Mouse (Mus musculus) gastrocnemius, postnatal 36 days (tissue): ENCODE measurements around the gene Slc39a8. TPM values are rescaled to one million over a fixed set of nuclear protein-coding genes. Genes with fewer than 3 reads are reported as not detected.

Source experiments
- DNase-seq, 2 experiments: peaks; one replicate each; pipeline ENCODE4 v3.0.0; 2022
- intact Hi-C: fragments of 180-260 bp; cut with DNase I; formaldehyde crosslinking; loops from one replicate; pipeline ENCODE4 v1.15.1; 2025
- total RNA-seq, 2 experiments: library from RNA; stranded (reverse); gene quantifications; 2 replicates each; pipeline ENCODE4 v1.2.3; 2021

Slc39a8 gene
- total RNA-seq, 2 experiments from 2014 or later: 0.76 to 0.99 TPM

- no peak for DNase-seq
- intact Hi-C loops: no loop called here
These were observed 79.8 kb downstream of the Slc39a8 start for GRCm38 (mm10) chr3:135904881-135905280.

- DNase-seq: no peak
- intact Hi-C loops: no loop called here
These were observed 80.7 kb downstream of the Slc39a8 start for GRCm38 (mm10) chr3:135905729-135906128.

- no peak for DNase-seq
- intact Hi-C loops: no loop called here
These were observed 81.9 kb downstream of the Slc39a8 start for GRCm38 (mm10) chr3:135907028-135907427.

GRCm38 (mm10) chr3:135915941-135916340, 90.9 kb downstream of the Slc39a8 start:
- no peak for DNase-seq
- intact Hi-C loops: no loop called here

GRCm38 (mm10) chr3:135918566-135919180, 93.6 kb downstream of the Slc39a8 start:
- no peak for DNase-seq
- intact Hi-C loops: no loop called here

- intact Hi-C loops: no loop called here
- DNase-seq: no peak
These were observed 94.2 kb downstream of the Slc39a8 start for GRCm38 (mm10) chr3:135919305-135919704.

GRCm38 (mm10) chr3:135926729-135927128, 101.7 kb downstream of the Slc39a8 start:
- intact Hi-C loops: no loop called here
- DNase-seq: no peak

- intact Hi-C loops: no loop called here
These were observed 103.1 kb downstream of the Slc39a8 start for GRCm38 (mm10) chr3:135928184-135928583.

GRCm38 (mm10) chr3:135937455-135937854, 112.4 kb downstream of the Slc39a8 start:
- DNase-seq: no peak
- intact Hi-C loops: no loop called here

More at GRCm38 (mm10) chr3:135928184-135928583, 103.1 kb downstream of the Slc39a8 start:
- no peak for DNase-seq

Other genes with a start within 250 kb of the Slc39a8 start
- gene Nfkb1, start 133.7 kb upstream of the Slc39a8 start, total RNA-seq: 10 to 100 TPM; 17.0 to 17.9 TPM